8 mouse cellular contexts compared by ENCODE assay signal in the genomic region with DNA sequence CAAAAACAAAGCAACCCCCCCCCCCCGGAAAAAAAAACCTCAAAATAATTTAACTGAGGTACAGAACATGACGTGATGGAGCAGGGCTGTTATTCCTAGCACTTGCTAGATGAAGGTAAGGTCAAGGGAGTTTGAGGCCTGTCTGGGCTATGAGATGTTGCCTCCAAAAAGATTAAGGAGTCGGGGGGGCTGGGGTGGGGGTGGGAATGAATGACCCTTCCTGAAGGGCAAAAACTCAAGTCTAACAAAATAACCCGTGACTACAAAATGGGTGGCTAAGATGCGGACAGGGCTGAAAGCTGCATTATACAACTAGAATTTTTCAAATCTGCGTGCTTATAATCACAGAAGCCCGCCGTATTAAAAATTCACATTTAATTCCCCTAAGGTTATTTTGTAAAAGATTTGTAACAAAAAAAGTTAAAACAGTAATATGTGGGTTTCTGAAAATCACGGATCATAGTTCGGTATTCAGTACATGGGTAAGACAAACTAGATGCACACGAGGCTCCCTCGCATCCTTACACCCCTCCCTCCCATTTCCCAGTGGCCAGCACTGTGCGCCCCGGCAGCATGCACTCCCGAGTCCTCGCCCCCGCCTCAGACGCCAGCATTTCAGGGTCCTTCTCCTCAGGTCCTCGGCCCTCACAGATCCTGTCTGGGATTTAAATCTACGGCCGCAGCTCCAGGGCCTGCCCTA. TPM values are rescaled to one million over a fixed set of nuclear protein-coding genes. Genes with fewer than 3 reads are reported as not detected.
DNase-seq lines count a peak whose midpoint lies in the region; ATAC-seq and TF ChIP-seq lines count a peak whose summit lies in the region.

No protein-coding gene starts in this region.

- peaks cover 61% of the 10 kb centered on the region for H3K79me2 ChIP-seq in C2C12 (ENCODE audit: control insufficient read depth, insufficient read depth)

- intact Hi-C loops in gastrocnemius, adult 2 months (cut with DNase I): loop anchor here (5.0 kb wide), 2 partner anchors 36 to 106 kb away; a partner anchor contains a TSS

- peak overlapping the region; percentile 62 for H3K9ac ChIP-seq in embryonic facial prominence, embryonic 15.5 days
- peak overlapping the region; percentile 91 for H3K9ac ChIP-seq in liver, embryonic 12.5 days

- peak overlapping the region; percentile 89 for H3K4me3 ChIP-seq in gastrocnemius, adult 2 months
- H3K4me3 ChIP-seq in C2C12 (ENCODE audit: insufficient read depth, poor library complexity, severe bottlenecking): peak overlapping the region; percentile 65
- peak overlapping the region; percentile 69 for H3K4me3 ChIP-seq in embryonic facial prominence, embryonic 15.5 days (replicated peaks)
- peak overlapping the region; percentile 94 for H3K4me3 ChIP-seq in liver, embryonic 12.5 days

- WGBS in embryonic facial prominence, embryonic 15.5 days: 2% methylated on average over 21 of the region's 21 CpGs
- 7% methylated on average over 21 of the region's 21 CpGs for WGBS in liver, embryonic 12.5 days (ENCODE audit: insufficient replicate concordance)

- H3ac ChIP-seq in C2C12 (ENCODE audit: control insufficient read depth, insufficient read length, low read depth): peak overlapping the region; percentile 89

- H3K27ac ChIP-seq in gastrocnemius, adult 2 months: peak overlapping the region; percentile 95
- H3K27ac ChIP-seq in embryonic facial prominence, embryonic 15.5 days (replicated peaks): peak overlapping the region; percentile 92
- H3K27ac ChIP-seq in liver, embryonic 12.5 days: peak overlapping the region; percentile 85

- TF ChIP-seq CTCF in gastrocnemius, adult 2 months (IDR thresholded peaks at IDR 0.05): no peak
- no peak for TF ChIP-seq CTCF in C2C12 (IDR thresholded peaks at IDR 0.05; ENCODE audit: control insufficient read depth, insufficient read depth, insufficient read length)

- no peak for DNase-seq in gastrocnemius, adult 2 months
- no peak for DNase-seq in gastrocnemius, postnatal 25 days
- no peak for DNase-seq in c-Kit-positive CD71-positive TER-119-positive erythroid progenitor cells, embryonic 14.5 days (ENCODE audit: low spot score)
- no peak for DNase-seq in right cerebral cortex, postnatal 10 days (ENCODE audit: low spot score in 2 of 2)

- H3K4me2 ChIP-seq in embryonic facial prominence, embryonic 15.5 days (replicated peaks): peak overlapping the region; percentile 78
- H3K4me2 ChIP-seq in liver, embryonic 12.5 days: peak overlapping the region; percentile 86

- H3K79me3 ChIP-seq in C2C12 (ENCODE audit: low read depth): peaks cover 27% of the 10 kb centered on the region

- H3K4me1 ChIP-seq in embryonic facial prominence, embryonic 15.5 days: peaks cover 21% of the 10 kb centered on the region
- H3K4me1 ChIP-seq in liver, embryonic 12.5 days: peaks cover 46% of the 10 kb centered on the region

- peak; percentile 59 for ATAC-seq in embryonic facial prominence, embryonic 15.5 days (ENCODE audit: insufficient number of reproducible peaks, low FRiP score, low TSS enrichment, low read depth)
- ATAC-seq in liver, embryonic 12.5 days: no peak
- no peak for ATAC-seq in cerebellum, adult (ENCODE audit: insufficient number of reproducible peaks, low FRiP score, low TSS enrichment)

- H3K27me3 ChIP-seq in C2C12 (ENCODE audit: control insufficient read depth, insufficient read depth, insufficient read length): no peaks in the 10 kb centered on the region
- no peaks in the 10 kb centered on the region for H3K27me3 ChIP-seq in embryonic facial prominence, embryonic 15.5 days
- H3K27me3 ChIP-seq in liver, embryonic 12.5 days (replicated peaks): no peaks in the 10 kb centered on the region

- no peaks in the 10 kb centered on the region for H3K9me3 ChIP-seq in embryonic facial prominence, embryonic 15.5 days (replicated peaks)
- H3K9me3 ChIP-seq in liver, embryonic 12.5 days (replicated peaks): no peaks in the 10 kb centered on the region

- H3K36me3 ChIP-seq in C2C12 (ENCODE audit: control insufficient read depth, insufficient read depth): peaks cover 35% of the 10 kb centered on the region
- H3K36me3 ChIP-seq in embryonic facial prominence, embryonic 15.5 days: peaks cover 11% of the 10 kb centered on the region
- peaks cover 17% of the 10 kb centered on the region for H3K36me3 ChIP-seq in liver, embryonic 12.5 days

TF ChIP-seq in C2C12, 6 proteins besides CTCF, POLR2A, EP300 and RAD21:
- TF ChIP-seq MAX (IDR thresholded peaks at IDR 0.05) (no peak), CEBPB (IDR thresholded peaks at IDR 0.05; ENCODE audit: low read depth) (no peak), USF1 (IDR thresholded peaks at IDR 0.05; ENCODE audit: low read depth) (no peak), MYOD1 (IDR thresholded peaks at IDR 0.05; ENCODE audit: control insufficient read depth, insufficient read length, low read depth) (no peak), FOSL1 (IDR thresholded peaks at IDR 0.05; ENCODE audit: insufficient read depth, low read length, poor library complexity, severe bottlenecking) (no peak), MYOG (IDR thresholded peaks at IDR 0.05; ENCODE audit: control insufficient read depth, extremely low read depth, insufficient read length) (no peak)
TF ChIP-seq in C2C12: peak in this region for 0.

RNA-seq across cellular contexts. Expression of a gene that starts 0.7 kb away (rescaled TPM):
- 100 to 1,000 TPM; 176 to 242 TPM for total RNA-seq in gastrocnemius, adult 2 months (2021)
- 100 to 1,000 TPM; 177 to 185 TPM for total RNA-seq in gastrocnemius, postnatal 25 days (2021)
- 72.5 TPM for polyA plus RNA-seq in C2C12 (2012; fragmentation: generic; extraction: Trizol)
- 363 and 402 TPM in 2 replicates for polyA plus RNA-seq in embryonic facial prominence, embryonic 15.5 days (2015; fragmentation: Nextera tagmentation; extraction: Ambion mirVana)
- 226 and 234 TPM in 2 replicates for polyA plus RNA-seq in liver, embryonic 12.5 days (2016; fragmentation: Nextera tagmentation; extraction: Ambion mirVana)

RNA-seq across cellular contexts. Expression of a gene that starts 2.3 kb away (rescaled TPM):
- 1 to 10 TPM; 1.4 to 2.0 TPM for total RNA-seq in gastrocnemius, adult 2 months (2021)
- 1 to 10 TPM; 1.6 to 3.4 TPM for total RNA-seq in gastrocnemius, postnatal 25 days (2021)
- polyA plus RNA-seq in C2C12 (2012; fragmentation: generic; extraction: Trizol): 2.3 TPM
- polyA plus RNA-seq in embryonic facial prominence, embryonic 15.5 days (2015; fragmentation: Nextera tagmentation; extraction: Ambion mirVana): 5.9 and 7.7 TPM in 2 replicates
- 10.5 TPM in 2 replicates for polyA plus RNA-seq in liver, embryonic 12.5 days (2016; fragmentation: Nextera tagmentation; extraction: Ambion mirVana)

RNA-seq across cellular contexts. Expression of a gene that starts 36.9 kb away (rescaled TPM):
- total RNA-seq in gastrocnemius, adult 2 months (2021): 10 to 100 TPM; 15.8 to 17.5 TPM
- total RNA-seq in gastrocnemius, postnatal 25 days (2021): 10 to 100 TPM; 12.0 to 12.2 TPM
- polyA plus RNA-seq in C2C12 (2012; fragmentation: generic; extraction: Trizol): 4.3 TPM
- 55.3 and 56.2 TPM in 2 replicates for polyA plus RNA-seq in embryonic facial prominence, embryonic 15.5 days (2015; fragmentation: Nextera tagmentation; extraction: Ambion mirVana)
- 29.1 and 30.2 TPM in 2 replicates for polyA plus RNA-seq in liver, embryonic 12.5 days (2016; fragmentation: Nextera tagmentation; extraction: Ambion mirVana)
